Mouse (Mus musculus): Measurements from ENCODE around the gene Mov10l1. TPM values are rescaled to one million over a fixed set of nuclear protein-coding genes. Genes with fewer than 3 reads are reported as not detected.

Mov10l1 gene
- polyA plus RNA-seq, 1 experiment from 2014 or later, result not detected

- no peak for ATAC-seq (ENCODE audit: insufficient read depth, low FRiP score)
- H3K4me3 ChIP-seq (replicated peaks; ENCODE audit: low read length), result no peak overlapping the region
- H3K9ac ChIP-seq (ENCODE audit: low read length), result no peak overlapping the region
- WGBS, result 81% methylated on average over 6 of the region's 6 CpGs
- no peak overlapping the region for H3K27ac ChIP-seq (ENCODE audit: low read length)
- no peak overlapping the region for H3K4me2 ChIP-seq (ENCODE audit: low read depth, low read length)
- H3K4me1 ChIP-seq (ENCODE audit: control insufficient read depth, insufficient read depth, low read length), result peaks cover 6% of the 10 kb centered on the region; the same call in 1 of the 2 replicates
- peaks cover 13% of the 10 kb centered on the region; the same call in 1 of the 2 replicates for H3K27me3 ChIP-seq (ENCODE audit: control insufficient read depth, insufficient read depth, low read length)
- no peaks in the 10 kb centered on the region for H3K36me3 ChIP-seq (ENCODE audit: control insufficient read depth, insufficient read depth, low read length)
- H3K9me3 ChIP-seq (replicated peaks; ENCODE audit: control insufficient read depth, low read length), result no peaks in the 10 kb centered on the region
Measured at GRCm38 (mm10) chr15:88955342-88955741, 27.4 kb upstream of the Mov10l1 start.

DNA sequence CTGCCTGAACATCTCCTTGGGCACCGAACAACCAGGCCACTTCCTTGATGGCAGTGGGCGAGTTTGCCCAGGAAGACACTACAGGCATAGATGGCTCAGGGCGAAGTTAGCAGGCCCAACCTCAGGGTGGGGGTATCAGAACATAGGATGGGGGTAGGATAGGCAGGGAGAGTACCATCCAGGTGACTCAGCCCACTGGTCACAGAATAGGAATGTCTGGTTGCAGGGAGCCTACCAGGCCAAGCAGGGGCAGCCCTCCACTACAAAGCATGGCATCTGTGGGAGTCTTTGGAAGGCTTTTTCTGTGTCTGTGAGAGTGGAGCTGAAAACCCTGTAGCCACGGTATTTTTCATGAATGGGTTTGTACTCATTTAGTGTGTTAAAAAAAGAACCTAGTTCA, 25.2 kb upstream of the Mov10l1 start:
- no peak for ATAC-seq (ENCODE audit: insufficient read depth, low FRiP score)
- Histone ChIP-seq H3K36me3 (ENCODE audit: control insufficient read depth, insufficient read depth, low read length) (no peaks in the 10 kb centered on the region), H3K9ac (ENCODE audit: low read length) (no peak overlapping the region), H3K27me3 (ENCODE audit: control insufficient read depth, insufficient read depth, low read length) (peaks cover 13% of the 10 kb centered on the region; the same call in 1 of the 2 replicates), H3K27ac (ENCODE audit: low read length) (no peak overlapping the region), H3K4me3 (replicated peaks; ENCODE audit: low read length) (no peak overlapping the region), H3K4me2 (ENCODE audit: low read depth, low read length) (no peak overlapping the region), H3K9me3 (replicated peaks; ENCODE audit: control insufficient read depth, low read length) (no peaks in the 10 kb centered on the region), H3K4me1 (ENCODE audit: control insufficient read depth, insufficient read depth, low read length) (peaks cover 6% of the 10 kb centered on the region; the same call in 1 of the 2 replicates)
- 80% methylated on average over 4 of the region's 4 CpGs for WGBS

DNA sequence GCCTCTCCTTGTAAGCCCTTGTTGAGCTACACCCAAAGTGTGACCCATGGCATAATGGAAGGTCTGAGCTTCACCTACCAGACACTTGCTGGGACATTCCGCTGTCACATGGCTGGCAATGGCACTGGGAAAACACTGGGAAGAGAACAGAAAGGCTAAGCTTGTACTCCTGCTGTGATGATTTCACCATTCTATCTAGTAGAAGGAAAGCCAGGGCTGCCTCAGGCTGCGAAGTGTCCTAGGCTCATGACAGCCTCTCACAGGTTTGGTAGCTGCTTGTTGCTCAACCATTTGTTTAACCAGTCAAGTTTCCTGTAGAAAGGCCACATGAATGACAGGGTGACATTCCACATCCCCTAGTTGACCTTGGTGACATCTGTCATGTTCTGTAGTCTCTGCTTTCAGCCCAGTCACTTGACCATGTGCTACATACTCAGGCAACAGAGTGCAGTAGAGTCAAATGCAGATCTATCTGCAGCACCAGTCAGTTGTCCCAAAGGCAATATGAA, 18.6 kb upstream of the Mov10l1 start:
- Histone ChIP-seq H3K9ac (ENCODE audit: low read length) (no peak overlapping the region), H3K27me3 (ENCODE audit: control insufficient read depth, insufficient read depth, low read length) (no peaks in the 10 kb centered on the region), H3K4me1 (ENCODE audit: control insufficient read depth, insufficient read depth, low read length) (no peaks in the 10 kb centered on the region), H3K4me2 (ENCODE audit: low read depth, low read length) (no peak overlapping the region), H3K36me3 (ENCODE audit: control insufficient read depth, insufficient read depth, low read length) (no peaks in the 10 kb centered on the region), H3K9me3 (replicated peaks; ENCODE audit: control insufficient read depth, low read length) (no peaks in the 10 kb centered on the region), H3K27ac (ENCODE audit: low read length) (no peak overlapping the region), H3K4me3 (replicated peaks; ENCODE audit: low read length) (no peak overlapping the region)
- ATAC-seq (ENCODE audit: insufficient read depth, low FRiP score), result no peak
- 87% methylated on average over 2 of the region's 2 CpGs for WGBS

DNA sequence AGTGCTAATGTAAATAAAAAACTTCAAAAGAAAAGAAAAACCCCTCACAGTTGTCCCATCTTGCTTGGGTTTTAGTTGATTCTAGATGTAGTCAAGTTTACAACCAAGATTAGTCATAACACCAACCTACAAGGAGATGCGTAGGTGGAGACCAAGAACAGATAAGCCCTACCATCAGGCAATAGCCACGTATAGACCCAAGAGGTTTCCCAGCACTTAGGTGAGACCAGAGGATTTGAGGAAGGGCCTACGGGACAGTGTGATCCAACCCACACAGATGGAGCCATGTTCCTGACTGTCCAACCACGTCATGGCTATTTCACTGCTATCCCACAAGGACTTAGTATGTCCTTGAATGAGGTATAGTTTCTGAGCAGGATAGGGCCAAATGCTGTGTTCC, 10.4 kb upstream of the Mov10l1 start:
- no peaks in the 10 kb centered on the region for H3K4me1 ChIP-seq (ENCODE audit: control insufficient read depth, insufficient read depth, low read length)

DNA sequence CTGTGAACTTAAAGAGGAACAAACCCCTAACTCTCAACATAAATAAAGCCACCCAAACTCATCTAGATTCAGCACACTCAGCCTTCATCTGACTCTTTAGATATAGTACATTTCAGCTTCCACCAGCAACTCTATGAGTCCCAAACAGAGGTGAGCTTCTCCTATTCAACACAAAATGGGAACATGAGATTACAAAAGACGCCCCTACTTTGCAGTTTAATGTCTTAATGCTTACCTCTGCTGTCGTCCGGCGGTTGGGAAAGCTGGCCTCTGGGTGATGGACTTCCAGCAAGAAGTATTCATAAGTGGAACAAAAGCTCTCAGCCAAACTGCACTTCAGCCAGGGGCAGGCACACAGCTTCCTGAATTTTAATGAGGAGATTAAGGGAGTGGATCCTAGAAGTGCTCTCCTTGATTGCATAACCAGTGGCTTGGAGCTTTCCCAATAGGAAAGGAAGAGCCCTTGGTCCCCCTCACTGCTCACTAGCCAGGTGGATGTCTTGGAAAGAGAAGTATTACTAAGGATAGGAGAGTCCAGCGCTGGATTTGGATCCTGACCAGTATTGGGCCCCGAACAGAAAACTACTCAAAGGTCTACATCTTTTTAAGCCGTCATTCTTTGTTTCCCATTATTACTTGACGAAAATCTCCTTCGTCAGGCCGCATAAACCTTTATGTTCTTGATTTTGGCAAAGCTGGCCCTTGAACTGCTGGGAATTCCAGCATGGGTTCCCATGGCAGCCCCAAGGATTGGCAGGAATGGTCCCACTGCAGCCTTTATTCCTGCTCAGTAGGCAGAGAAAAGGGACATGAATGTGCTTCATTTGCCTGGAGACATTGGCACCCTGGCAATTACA, 4.2 kb upstream of the Mov10l1 start, which contains the start of gene Mlc1:
Gene Mlc1, minus strand, starts transcription at position 727 of the 857 bp plus-strand sequence.
- no peaks in the 10 kb centered on the region for H3K36me3 ChIP-seq (ENCODE audit: control insufficient read depth, insufficient read depth, low read length)
- no peaks in the 10 kb centered on the region for H3K27me3 ChIP-seq (ENCODE audit: control insufficient read depth, insufficient read depth, low read length)
- no peaks in the 10 kb centered on the region for H3K4me1 ChIP-seq (ENCODE audit: control insufficient read depth, insufficient read depth, low read length)
- no peak within 1 kb of the TSS for H3K4me2 ChIP-seq (ENCODE audit: low read depth, low read length)
- H3K27ac ChIP-seq (ENCODE audit: low read length), result no peak within 1 kb of the TSS
- 75% methylated on average over 10 of the region's 10 CpGs for WGBS
- H3K9me3 ChIP-seq (replicated peaks; ENCODE audit: control insufficient read depth, low read length), result no peaks in the 10 kb centered on the region
- no peak for ATAC-seq (ENCODE audit: insufficient read depth, low FRiP score)
- no peak within 1 kb of the TSS for H3K4me3 ChIP-seq (replicated peaks; ENCODE audit: low read length)
- no peak within 1 kb of the TSS for H3K9ac ChIP-seq (ENCODE audit: low read length)

More for the DNA sequence above, 10.4 kb upstream of the Mov10l1 start:
- ATAC-seq (ENCODE audit: insufficient read depth, low FRiP score), result no peak
- H3K27me3 ChIP-seq (ENCODE audit: control insufficient read depth, insufficient read depth, low read length), result no peaks in the 10 kb centered on the region
- H3K36me3 ChIP-seq (ENCODE audit: control insufficient read depth, insufficient read depth, low read length), result no peaks in the 10 kb centered on the region
- H3K4me3 ChIP-seq (replicated peaks; ENCODE audit: low read length), result no peak overlapping the region
- H3K9me3 ChIP-seq (replicated peaks; ENCODE audit: control insufficient read depth, low read length), result no peaks in the 10 kb centered on the region
- 86% methylated on average over 4 of the region's 4 CpGs for WGBS
- no peak overlapping the region for H3K9ac ChIP-seq (ENCODE audit: low read length)
- H3K4me2 ChIP-seq (ENCODE audit: low read depth, low read length), result no peak overlapping the region
- H3K27ac ChIP-seq (ENCODE audit: low read length), result no peak overlapping the region

- Histone ChIP-seq H3K27me3 (ENCODE audit: control insufficient read depth, insufficient read depth, low read length) (no peaks in the 10 kb centered on the region), H3K4me1 (ENCODE audit: control insufficient read depth, insufficient read depth, low read length) (no peaks in the 10 kb centered on the region), H3K9me3 (replicated peaks; ENCODE audit: control insufficient read depth, low read length) (no peaks in the 10 kb centered on the region), H3K4me2 (ENCODE audit: low read depth, low read length) (no peak overlapping the region), H3K27ac (ENCODE audit: low read length) (no peak overlapping the region), H3K36me3 (ENCODE audit: control insufficient read depth, insufficient read depth, low read length) (no peaks in the 10 kb centered on the region), H3K4me3 (replicated peaks; ENCODE audit: low read length) (no peak overlapping the region), H3K9ac (ENCODE audit: low read length) (no peak overlapping the region)
- no peak for ATAC-seq (ENCODE audit: insufficient read depth, low FRiP score)
- 59% methylated on average over 3 of the region's 3 CpGs for WGBS
Measured at GRCm38 (mm10) chr15:88979138-88979446, 3.6 kb upstream of the Mov10l1 start.

DNA sequence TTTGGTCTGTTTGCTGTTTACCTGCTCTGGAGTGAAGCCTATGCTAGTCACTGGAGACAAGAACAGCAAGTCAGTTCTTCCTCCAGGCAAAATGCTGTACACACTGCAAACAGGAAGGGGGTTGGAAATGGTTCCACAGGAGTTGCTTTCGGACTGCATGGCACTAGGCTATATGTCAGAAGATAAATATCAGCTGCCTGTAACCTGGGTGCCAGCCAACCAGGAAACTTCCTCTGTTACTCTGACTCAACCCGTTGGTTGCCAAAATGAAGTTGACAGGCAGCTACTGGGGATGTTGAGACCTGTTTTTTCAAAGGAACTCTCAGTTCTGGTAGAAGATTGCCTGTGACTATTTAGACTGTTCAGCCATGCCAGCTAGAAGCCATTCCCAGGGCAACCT, 6.5 kb downstream of the Mov10l1 start:
- no peaks in the 10 kb centered on the region for H3K4me1 ChIP-seq (ENCODE audit: control insufficient read depth, insufficient read depth, low read length)
- H3K9me3 ChIP-seq (replicated peaks; ENCODE audit: control insufficient read depth, low read length), result no peaks in the 10 kb centered on the region
- no peak overlapping the region for H3K4me3 ChIP-seq (replicated peaks; ENCODE audit: low read length)
- H3K27me3 ChIP-seq (ENCODE audit: control insufficient read depth, insufficient read depth, low read length), result no peaks in the 10 kb centered on the region
- no peak for ATAC-seq (ENCODE audit: insufficient read depth, low FRiP score)
- 39% methylated on average over 2 of the region's 2 CpGs for WGBS
- H3K27ac ChIP-seq (ENCODE audit: low read length), result no peak overlapping the region
- H3K4me2 ChIP-seq (ENCODE audit: low read depth, low read length), result no peak overlapping the region
- no peaks in the 10 kb centered on the region for H3K36me3 ChIP-seq (ENCODE audit: control insufficient read depth, insufficient read depth, low read length)
- no peak overlapping the region for H3K9ac ChIP-seq (ENCODE audit: low read length)

DNA sequence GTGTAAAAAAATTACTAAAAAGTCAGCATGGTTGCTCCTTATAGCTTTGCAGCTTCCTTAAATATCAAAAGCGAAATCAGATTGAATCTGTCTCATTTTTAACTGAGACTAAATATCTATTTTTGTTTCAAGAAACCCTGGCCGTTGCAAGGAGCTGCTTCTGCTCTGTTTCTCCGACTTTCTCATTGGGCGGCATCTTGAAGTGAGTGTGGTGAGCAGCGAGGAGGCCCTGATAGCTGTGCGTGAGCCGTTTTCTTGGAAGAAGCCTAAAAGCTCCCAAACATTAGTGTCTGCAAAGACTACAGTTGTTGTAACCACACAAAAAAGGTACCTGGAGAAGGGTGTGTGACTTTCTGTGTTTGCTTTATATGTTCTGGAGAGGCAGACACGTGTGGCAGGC, 15.9 kb downstream of the Mov10l1 start:
- no peak overlapping the region for H3K9ac ChIP-seq (ENCODE audit: low read length)
- 69% methylated on average over 8 of the region's 8 CpGs for WGBS
- no peak overlapping the region for H3K4me2 ChIP-seq (ENCODE audit: low read depth, low read length)
- no peaks in the 10 kb centered on the region for H3K27me3 ChIP-seq (ENCODE audit: control insufficient read depth, insufficient read depth, low read length)
- ATAC-seq (ENCODE audit: insufficient read depth, low FRiP score), result no peak
- no peak overlapping the region for H3K4me3 ChIP-seq (replicated peaks; ENCODE audit: low read length)
- H3K27ac ChIP-seq (ENCODE audit: low read length), result no peak overlapping the region
- no peaks in the 10 kb centered on the region for H3K9me3 ChIP-seq (replicated peaks; ENCODE audit: control insufficient read depth, low read length)
- H3K36me3 ChIP-seq (ENCODE audit: control insufficient read depth, insufficient read depth, low read length), result no peaks in the 10 kb centered on the region
- no peaks in the 10 kb centered on the region for H3K4me1 ChIP-seq (ENCODE audit: control insufficient read depth, insufficient read depth, low read length)

DNA sequence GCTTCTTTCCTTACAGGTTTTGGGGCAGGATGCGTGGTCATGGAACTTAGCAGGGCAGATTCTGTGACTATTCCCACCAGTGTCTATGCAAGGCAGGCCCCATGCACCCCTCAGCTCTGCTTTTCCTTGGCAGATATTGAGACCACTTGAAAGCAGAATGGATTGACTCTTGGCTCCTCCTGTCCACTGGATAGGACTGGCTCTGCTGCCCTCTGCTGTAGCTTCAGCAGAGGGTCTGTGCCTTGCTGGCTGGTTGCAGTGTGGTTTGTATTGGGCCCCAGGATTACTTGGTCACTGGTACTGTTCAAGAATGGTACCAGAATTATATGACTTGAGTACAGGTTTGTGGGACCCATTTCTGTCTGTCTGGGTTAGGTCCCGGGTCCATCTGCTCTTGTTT, 16.4 kb downstream of the Mov10l1 start:
- H3K4me2 ChIP-seq (ENCODE audit: low read depth, low read length), result no peak overlapping the region
- WGBS, result 76% methylated on average over 2 of the region's 2 CpGs
- no peak for ATAC-seq (ENCODE audit: insufficient read depth, low FRiP score)

More for the DNA sequence above, 16.4 kb downstream of the Mov10l1 start:
- H3K9ac ChIP-seq (ENCODE audit: low read length), result no peak overlapping the region
- H3K27ac ChIP-seq (ENCODE audit: low read length), result no peak overlapping the region
- H3K36me3 ChIP-seq (ENCODE audit: control insufficient read depth, insufficient read depth, low read length), result no peaks in the 10 kb centered on the region
- no peak overlapping the region for H3K4me3 ChIP-seq (replicated peaks; ENCODE audit: low read length)
- no peaks in the 10 kb centered on the region for H3K27me3 ChIP-seq (ENCODE audit: control insufficient read depth, insufficient read depth, low read length)
- H3K4me1 ChIP-seq (ENCODE audit: control insufficient read depth, insufficient read depth, low read length), result no peaks in the 10 kb centered on the region
- no peaks in the 10 kb centered on the region for H3K9me3 ChIP-seq (replicated peaks; ENCODE audit: control insufficient read depth, low read length)
